Mouse (Mus musculus): ENCODE measurements around the gene Dctn3.
"Not testable (repeated sequence)": the region's sequence is repeated elsewhere in the genome, so short reads cannot be mapped to it uniquely, and the experiment has no call there.

Dctn3 gene

GRCm38 (mm10) chr4:41702226-41702625, 20.7 kb downstream of the Dctn3 start:
- not testable (repeated sequence) for ATAC-seq (ENCODE audit: insufficient number of reproducible peaks, low FRiP score, low TSS enrichment)

- ATAC-seq (ENCODE audit: insufficient number of reproducible peaks, low FRiP score, low TSS enrichment): not testable (repeated sequence)
These were observed 22.7 kb downstream of the Dctn3 start for GRCm38 (mm10) chr4:41700224-41700623.

GRCm38 (mm10) chr4:41699783-41700182, 23.2 kb downstream of the Dctn3 start, which contains the start of gene Il11ra1:
Gene Il11ra1, plus strand, starts transcription at chr4:41699989.
- ATAC-seq (ENCODE audit: insufficient number of reproducible peaks, low FRiP score, low TSS enrichment): not testable (repeated sequence)

DNA sequence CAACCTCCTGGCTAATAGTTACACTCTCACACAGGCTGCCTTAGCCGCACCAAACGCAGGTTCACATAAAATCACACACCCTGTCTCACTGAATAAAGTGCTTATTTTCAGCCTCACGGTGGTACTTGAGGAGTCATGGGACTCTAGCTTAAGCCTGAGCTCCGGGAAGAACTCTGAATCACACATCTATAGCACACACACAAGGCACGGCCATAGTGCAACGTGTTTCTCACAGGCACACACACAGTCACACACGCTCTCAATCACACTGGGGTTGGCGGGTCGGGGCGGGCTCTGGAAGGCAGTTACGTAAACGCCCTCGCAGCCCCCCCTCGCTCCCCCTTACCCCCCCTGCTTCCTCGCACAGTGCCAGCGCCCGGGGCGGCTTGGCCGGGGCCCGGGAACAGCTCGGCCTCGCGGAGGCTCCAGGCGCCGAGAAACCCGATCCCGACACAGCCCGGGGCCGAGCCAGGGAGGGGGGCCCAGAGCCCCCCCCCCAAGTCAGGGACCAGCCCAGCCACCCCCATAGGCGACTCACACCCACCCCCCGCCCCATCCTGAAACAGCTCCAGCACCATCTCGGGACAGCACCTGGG, 24.5 kb downstream of the Dctn3 start:
- ATAC-seq (ENCODE audit: insufficient number of reproducible peaks, low FRiP score, low TSS enrichment): not testable (repeated sequence)

DNA sequence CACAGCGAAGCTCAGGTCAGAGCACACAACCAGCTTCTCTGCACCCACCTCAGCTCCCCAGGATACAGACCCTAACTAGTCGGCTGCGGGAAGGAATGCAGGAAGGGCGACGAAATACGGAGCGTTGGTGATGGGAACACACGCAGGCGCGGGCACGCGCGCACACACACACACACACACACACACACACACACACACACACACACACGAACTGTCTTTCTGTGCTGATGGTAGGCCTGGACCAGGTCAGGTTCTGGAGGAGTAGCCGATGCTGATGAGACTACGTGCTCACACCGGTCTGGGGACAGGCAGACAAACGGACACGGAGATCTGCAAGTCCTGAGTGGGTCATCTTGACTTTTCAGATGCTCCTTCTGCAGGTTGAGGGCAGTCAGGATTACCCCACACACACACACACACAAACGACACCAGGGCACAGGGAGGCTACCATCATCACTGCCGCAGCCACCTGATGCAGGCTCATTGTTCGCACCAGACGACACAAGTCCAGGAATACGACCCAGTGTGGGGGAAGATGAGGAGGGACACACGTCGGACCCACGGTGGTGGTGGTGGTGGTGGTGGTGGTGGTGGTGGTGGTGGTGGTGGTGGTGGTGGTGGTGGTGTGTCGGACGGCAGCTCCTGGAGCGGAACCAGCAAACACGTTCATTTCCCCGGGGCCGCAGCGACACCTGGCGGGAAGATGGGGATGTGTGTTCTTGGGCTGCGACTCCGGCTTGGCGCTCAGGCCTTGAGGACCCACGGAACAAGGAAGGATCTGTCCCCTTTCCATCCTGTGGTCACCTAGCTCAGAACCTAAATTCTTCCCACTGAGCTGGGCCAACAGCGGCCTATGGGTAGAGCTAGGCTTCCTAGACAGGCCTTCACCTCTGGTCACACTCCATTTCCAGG, 25.8 kb downstream of the Dctn3 start, which contains the start of gene Cntfr:
Gene Cntfr (minus strand): TSS at position 160 of the 912 bp plus-strand sequence.
- not testable (repeated sequence) for ATAC-seq (ENCODE audit: insufficient number of reproducible peaks, low FRiP score, low TSS enrichment)

DNA sequence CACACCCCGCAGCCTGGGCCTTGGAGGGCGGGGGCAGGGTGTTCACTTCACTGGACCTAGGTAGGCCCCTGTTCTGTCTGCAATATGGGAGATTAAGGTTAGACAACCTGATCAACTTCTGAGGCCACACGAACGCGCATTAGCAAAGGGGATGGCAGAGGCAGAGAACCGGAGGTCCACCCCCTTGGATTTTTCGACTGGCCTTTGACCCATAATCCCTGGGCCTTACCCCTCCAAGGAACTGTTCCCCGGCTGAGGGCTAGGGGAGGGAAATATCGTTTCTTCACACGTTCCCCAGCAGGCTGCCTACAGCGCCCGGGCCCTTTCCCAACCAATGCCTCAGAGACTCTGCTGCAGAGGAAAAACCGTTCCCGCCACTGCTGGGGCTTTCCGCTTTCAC, 26.5 kb downstream of the Dctn3 start:
- not testable (repeated sequence) for ATAC-seq (ENCODE audit: insufficient number of reproducible peaks, low FRiP score, low TSS enrichment)

DNA sequence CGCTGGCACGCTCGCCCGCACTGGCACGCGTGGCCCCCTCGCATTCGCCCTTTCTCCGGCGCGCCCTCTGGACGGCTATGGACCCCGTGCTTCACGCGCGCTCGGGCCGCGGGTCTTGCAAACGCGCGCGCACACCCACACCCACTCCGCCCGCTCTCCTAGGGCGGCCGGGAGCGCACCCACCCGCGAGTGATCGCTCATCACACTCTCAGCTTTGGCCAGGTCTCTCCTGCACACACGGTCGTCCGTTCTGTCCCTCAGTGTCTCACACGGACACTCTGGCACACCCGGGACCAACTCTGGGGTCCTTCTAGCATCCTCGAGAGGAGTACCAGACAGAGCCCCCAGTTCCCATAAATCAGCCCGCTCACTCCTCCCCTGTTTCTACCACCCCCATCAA, 27.2 kb downstream of the Dctn3 start:
- ATAC-seq (ENCODE audit: insufficient number of reproducible peaks, low FRiP score, low TSS enrichment): not testable (repeated sequence)

DNA sequence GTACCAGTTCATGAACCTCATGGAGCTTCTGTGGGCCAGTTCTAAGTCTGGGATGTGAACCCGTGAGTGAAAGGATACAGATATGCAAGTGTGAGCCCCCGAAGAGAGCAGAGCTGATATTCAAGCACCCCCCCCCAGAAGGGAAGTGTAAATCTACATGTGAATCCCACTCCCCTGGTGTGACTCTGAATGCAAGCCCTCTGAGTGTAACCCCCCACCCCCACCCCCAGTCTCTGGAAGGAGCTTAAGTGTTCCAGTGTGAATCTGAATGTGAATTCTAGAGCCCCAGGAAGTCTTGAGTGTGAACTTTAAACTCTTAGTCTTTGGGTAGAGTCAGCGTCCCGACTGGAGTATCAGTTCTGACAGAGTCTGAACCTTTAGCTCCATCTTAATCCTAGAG, 29.5 kb downstream of the Dctn3 start:
- not testable (repeated sequence) for ATAC-seq (ENCODE audit: insufficient number of reproducible peaks, low FRiP score, low TSS enrichment)

DNA sequence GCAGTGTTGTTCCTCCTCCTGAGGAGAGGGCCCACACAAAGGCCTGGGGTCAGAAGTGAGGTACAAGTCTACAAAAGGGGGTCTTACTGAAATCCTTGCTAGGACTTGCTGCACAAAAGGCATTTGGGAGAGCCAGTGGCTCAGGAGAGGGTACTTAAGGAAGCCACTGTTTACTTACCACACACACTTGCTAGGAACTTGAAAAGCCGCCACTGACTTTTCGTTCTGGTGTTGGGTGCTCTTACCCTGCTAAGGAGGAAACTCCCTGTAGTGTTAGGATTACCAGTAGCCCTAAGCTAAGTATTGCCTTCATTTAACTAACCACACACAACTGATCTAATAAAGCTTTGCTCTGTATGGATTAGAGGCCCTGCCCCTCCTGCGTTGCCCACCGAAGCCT, 33.0 kb downstream of the Dctn3 start:
- not testable (repeated sequence) for ATAC-seq (ENCODE audit: insufficient number of reproducible peaks, low FRiP score, low TSS enrichment)

- ATAC-seq (ENCODE audit: insufficient number of reproducible peaks, low FRiP score, low TSS enrichment): not testable (repeated sequence)
These were observed 34.4 kb downstream of the Dctn3 start for GRCm38 (mm10) chr4:41688562-41688961.

DNA sequence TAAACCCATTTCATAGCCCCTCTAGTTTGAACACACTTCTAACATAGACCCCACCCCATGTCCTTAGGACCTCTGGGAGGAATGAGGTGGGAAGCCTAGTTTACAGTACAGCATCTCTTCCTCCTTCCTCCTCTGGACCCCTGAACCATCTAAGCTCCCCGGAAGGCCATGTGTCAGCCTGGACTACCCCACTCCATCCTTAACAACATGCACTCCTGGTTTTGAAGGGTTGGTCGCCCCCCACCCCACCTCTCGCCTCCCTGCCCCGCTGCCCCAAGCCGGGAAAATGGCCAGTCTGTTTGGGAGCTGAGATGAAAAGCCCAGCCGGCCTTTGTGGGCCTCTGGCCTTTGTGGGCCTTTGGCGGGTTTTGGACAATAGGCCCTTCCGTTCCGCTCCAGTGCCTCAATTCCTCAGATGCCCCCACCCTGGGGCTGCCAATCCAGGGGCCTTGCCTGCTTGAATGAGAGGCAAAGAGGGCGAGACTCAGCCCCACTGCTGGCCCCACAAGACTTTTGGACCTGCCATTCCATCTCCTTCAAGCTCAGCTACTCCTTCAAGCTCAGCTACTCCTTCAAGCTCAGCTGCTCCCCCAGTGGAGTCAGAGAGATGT, 37.0 kb downstream of the Dctn3 start:
- not testable (repeated sequence) for ATAC-seq (ENCODE audit: insufficient number of reproducible peaks, low FRiP score, low TSS enrichment)

- ATAC-seq (ENCODE audit: insufficient number of reproducible peaks, low FRiP score, low TSS enrichment): not testable (repeated sequence)
These were observed 38.0 kb downstream of the Dctn3 start for GRCm38 (mm10) chr4:41684931-41685453.

- not testable (repeated sequence) for ATAC-seq (ENCODE audit: insufficient number of reproducible peaks, low FRiP score, low TSS enrichment)
These were observed 38.6 kb downstream of the Dctn3 start for GRCm38 (mm10) chr4:41684131-41684930.

DNA sequence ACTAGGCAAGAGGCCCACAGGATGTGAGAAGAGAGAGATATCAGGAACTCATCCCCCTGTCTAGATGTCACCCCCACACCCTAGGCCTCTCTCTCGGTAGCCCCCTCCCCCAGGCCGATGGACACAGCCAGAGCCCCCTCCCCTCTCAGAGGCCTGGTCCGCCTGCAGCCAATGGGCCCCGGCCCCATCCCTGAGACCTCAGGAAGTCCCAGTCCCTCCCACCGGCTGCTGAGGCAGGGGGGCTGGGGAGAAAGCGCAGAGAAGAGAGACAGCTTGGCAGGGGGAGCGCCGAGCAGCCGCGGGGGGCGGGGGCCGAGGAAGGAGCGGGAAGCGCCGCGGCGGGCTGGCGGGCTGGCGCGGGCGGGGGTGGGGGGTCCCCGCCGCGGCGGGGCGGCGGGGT, 39.7 kb downstream of the Dctn3 start:
- not testable (repeated sequence) for ATAC-seq (ENCODE audit: insufficient number of reproducible peaks, low FRiP score, low TSS enrichment)

DNA sequence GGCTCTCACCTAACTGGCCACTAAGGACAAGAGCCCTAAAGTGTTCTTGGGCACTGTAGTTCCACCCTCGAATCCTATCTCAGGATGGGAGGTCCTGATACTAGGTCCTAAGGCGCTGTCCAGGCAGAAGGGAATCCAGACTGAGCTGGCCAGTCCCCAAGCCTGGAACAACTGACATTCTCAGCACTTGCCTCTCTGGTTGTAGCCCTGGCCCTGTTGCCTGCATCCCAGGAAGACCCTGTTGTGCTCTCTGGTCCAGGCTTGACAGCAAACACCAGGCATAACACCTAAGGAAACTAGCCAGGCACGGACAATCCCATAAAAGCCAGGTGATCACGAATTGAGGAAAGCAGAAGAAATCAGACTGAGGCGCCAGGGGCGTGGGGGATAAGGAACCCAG, 40.2 kb downstream of the Dctn3 start:
- no peak for ATAC-seq (ENCODE audit: insufficient number of reproducible peaks, low FRiP score, low TSS enrichment)

DNA sequence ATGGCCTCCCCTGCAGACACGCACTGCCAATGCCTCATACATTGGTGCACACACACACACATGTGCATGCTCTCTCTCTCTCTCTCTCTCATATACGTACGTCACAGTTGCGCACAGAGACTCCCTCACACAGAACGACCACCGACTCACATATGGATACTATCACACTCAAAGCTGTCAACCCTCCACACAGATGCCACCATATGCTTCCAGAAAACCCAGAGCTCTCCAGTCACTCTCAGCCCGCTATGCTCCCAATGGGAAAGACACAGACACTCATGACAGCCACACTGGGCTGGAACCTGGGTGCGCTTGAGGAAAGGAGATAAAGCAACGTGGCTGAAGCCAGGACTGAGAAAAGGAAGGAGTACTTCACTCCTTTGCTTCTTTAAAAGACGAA, 41.0 kb downstream of the Dctn3 start:
- ATAC-seq (ENCODE audit: insufficient number of reproducible peaks, low FRiP score, low TSS enrichment): no peak

DNA sequence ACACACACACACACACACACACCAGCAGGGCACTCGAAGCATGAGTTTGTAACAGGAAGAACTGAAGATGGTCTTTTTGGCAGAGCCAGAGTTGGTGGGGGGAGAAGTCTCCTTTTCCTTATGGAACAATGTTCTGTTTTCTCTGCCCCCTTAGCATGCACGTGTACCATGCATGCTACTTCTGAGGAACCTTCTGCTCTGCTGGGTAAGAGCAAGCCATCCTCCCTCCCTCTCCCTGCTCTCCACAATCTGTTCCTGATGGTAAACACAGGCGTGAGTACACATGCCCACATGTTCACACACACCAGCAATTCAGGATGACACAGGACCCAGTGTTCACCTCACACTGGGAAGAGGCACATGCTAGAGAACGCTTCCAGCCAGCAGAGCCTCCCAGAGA, 41.8 kb downstream of the Dctn3 start:
- peak; percentile 38; the same call in 1 of the 2 replicates for ATAC-seq (ENCODE audit: insufficient number of reproducible peaks, low FRiP score, low TSS enrichment)

DNA sequence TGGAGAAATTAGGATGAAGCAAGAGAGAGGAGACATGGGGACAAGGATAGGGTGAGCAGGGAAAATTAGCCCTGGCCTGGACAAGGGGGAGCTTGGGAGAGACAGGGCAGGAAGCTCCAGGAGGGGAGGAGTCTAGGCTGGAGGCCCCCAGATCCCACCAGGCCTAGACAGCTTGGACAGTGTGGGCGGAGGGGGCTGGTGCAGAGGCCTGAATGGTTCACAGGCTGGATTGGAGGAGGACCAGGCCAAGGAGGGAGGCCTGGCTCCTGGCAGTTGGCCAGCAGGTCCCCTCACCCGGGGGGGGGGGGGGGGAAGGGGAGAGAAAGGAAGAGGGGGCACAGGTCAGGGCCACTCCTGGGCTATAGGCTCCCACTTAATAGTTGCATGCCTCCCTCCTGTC, 43.7 kb downstream of the Dctn3 start:
- no peak for ATAC-seq (ENCODE audit: insufficient number of reproducible peaks, low FRiP score, low TSS enrichment)

DNA sequence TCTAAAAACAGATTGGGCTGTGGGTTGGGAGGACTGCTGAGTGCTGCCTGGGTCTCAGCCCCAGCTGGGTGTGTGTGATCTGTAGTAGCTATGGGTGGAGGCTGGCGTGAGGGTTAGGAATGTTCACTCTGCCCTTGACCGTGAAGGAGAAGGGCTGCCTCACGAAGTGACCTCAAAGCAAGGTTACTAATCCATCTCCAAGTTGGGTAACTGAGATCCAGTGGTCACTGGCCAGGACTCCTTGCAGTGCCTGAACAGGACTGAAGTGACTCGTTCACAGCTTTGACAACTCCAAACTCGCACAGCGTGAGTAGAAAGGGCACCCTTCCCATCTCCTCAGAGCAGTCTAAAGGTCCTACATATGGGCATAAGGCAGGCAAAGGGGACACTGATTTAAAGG, 44.1 kb downstream of the Dctn3 start:
- no peak for ATAC-seq (ENCODE audit: insufficient number of reproducible peaks, low FRiP score, low TSS enrichment)

All from cerebellum, adult (tissue).